Mouse (Mus musculus): Measurements from ENCODE around the gene Frmd4a. TPM values are rescaled to one million over a fixed set of nuclear protein-coding genes. Genes with fewer than 3 reads are reported as not detected.

The Frmd4a gene
- polyA plus RNA-seq, 1 experiment from 2014 or later, result 16.0 TPM

GRCm38 (mm10) chr2:4291671-4292070, 274.2 kb downstream of the Frmd4a start:
- Histone ChIP-seq H3K4me1 (replicated peaks) (no peaks in the 10 kb centered on the region), H3K4me2 (no peak overlapping the region), H3K36me3 (replicated peaks) (no peaks in the 10 kb centered on the region), H3K27ac (replicated peaks) (no peak overlapping the region), H3K9me3 (replicated peaks) (no peaks in the 10 kb centered on the region), H3K27me3 (no peaks in the 10 kb centered on the region), H3K4me3 (replicated peaks) (no peak overlapping the region), H3K9ac (no peak overlapping the region)
- no peak for ATAC-seq (ENCODE audit: insufficient read depth)
- WGBS (ENCODE audit: insufficient replicate concordance), result 78% methylated on average over 3 of the region's 3 CpGs

- Histone ChIP-seq H3K9ac (no peak overlapping the region), H3K4me1 (replicated peaks) (no peaks in the 10 kb centered on the region), H3K4me3 (replicated peaks) (no peak overlapping the region), H3K36me3 (replicated peaks) (no peaks in the 10 kb centered on the region), H3K27me3 (no peaks in the 10 kb centered on the region), H3K27ac (replicated peaks) (no peak overlapping the region), H3K4me2 (no peak overlapping the region), H3K9me3 (replicated peaks) (no peaks in the 10 kb centered on the region)
- WGBS (ENCODE audit: insufficient replicate concordance), result 69% methylated on average over 1 of the region's 1 CpGs
- no peak for ATAC-seq (ENCODE audit: insufficient read depth)
Observed at GRCm38 (mm10) chr2:4293726-4294125, 276.2 kb downstream of the Frmd4a start.

GRCm38 (mm10) chr2:4295641-4296040, 278.1 kb downstream of the Frmd4a start:
- no peak for ATAC-seq (ENCODE audit: insufficient read depth)
- no peak overlapping the region for H3K4me2 ChIP-seq
- H3K36me3 ChIP-seq (replicated peaks), result no peaks in the 10 kb centered on the region
- H3K4me3 ChIP-seq (replicated peaks), result no peak overlapping the region
- H3K27me3 ChIP-seq, result peaks cover 10% of the 10 kb centered on the region; the same call in 1 of the 2 replicates
- no peaks in the 10 kb centered on the region for H3K9me3 ChIP-seq (replicated peaks)
- no peak overlapping the region for H3K9ac ChIP-seq
- H3K27ac ChIP-seq (replicated peaks), result no peak overlapping the region
- H3K4me1 ChIP-seq (replicated peaks), result no peaks in the 10 kb centered on the region

- Histone ChIP-seq H3K27me3 (peaks cover 14% of the 10 kb centered on the region; the same call in 1 of the 2 replicates), H3K4me3 (replicated peaks) (no peak overlapping the region), H3K27ac (replicated peaks) (no peak overlapping the region), H3K4me2 (no peak overlapping the region), H3K9me3 (replicated peaks) (no peaks in the 10 kb centered on the region), H3K36me3 (replicated peaks) (no peaks in the 10 kb centered on the region), H3K4me1 (replicated peaks) (no peaks in the 10 kb centered on the region), H3K9ac (no peak overlapping the region)
- WGBS (ENCODE audit: insufficient replicate concordance), result 72% methylated on average over 10 of the region's 10 CpGs
- no peak for ATAC-seq (ENCODE audit: insufficient read depth)
Observed at GRCm38 (mm10) chr2:4296881-4297280, 279.4 kb downstream of the Frmd4a start.

- no peak for ATAC-seq (ENCODE audit: insufficient read depth)
- peaks cover 14% of the 10 kb centered on the region; the same call in 1 of the 2 replicates for H3K27me3 ChIP-seq
- no peak overlapping the region for H3K4me3 ChIP-seq (replicated peaks)
- H3K36me3 ChIP-seq (replicated peaks), result no peaks in the 10 kb centered on the region
- H3K27ac ChIP-seq (replicated peaks), result no peak overlapping the region
- H3K4me2 ChIP-seq, result no peak overlapping the region
- no peaks in the 10 kb centered on the region for H3K9me3 ChIP-seq (replicated peaks)
- no peak overlapping the region for H3K9ac ChIP-seq
- H3K4me1 ChIP-seq (replicated peaks), result no peaks in the 10 kb centered on the region
- WGBS (ENCODE audit: insufficient replicate concordance), result 19% methylated on average over 19 of the region's 19 CpGs
Observed at GRCm38 (mm10) chr2:4298325-4299215, 281.1 kb downstream of the Frmd4a start.

- 48% methylated on average over 12 of the region's 12 CpGs for WGBS (ENCODE audit: insufficient replicate concordance)
- Histone ChIP-seq H3K36me3 (replicated peaks) (no peaks in the 10 kb centered on the region), H3K27me3 (peaks cover 14% of the 10 kb centered on the region; the same call in 1 of the 2 replicates), H3K4me2 (no peak overlapping the region), H3K9ac (no peak overlapping the region), H3K9me3 (replicated peaks) (no peaks in the 10 kb centered on the region), H3K4me1 (replicated peaks) (no peaks in the 10 kb centered on the region), H3K4me3 (replicated peaks) (no peak overlapping the region), H3K27ac (replicated peaks) (no peak overlapping the region)
- ATAC-seq (ENCODE audit: insufficient read depth), result no peak
Observed at GRCm38 (mm10) chr2:4299593-4299992, 282.1 kb downstream of the Frmd4a start.

- no peaks in the 10 kb centered on the region for H3K36me3 ChIP-seq (replicated peaks)
- H3K4me2 ChIP-seq, result no peak overlapping the region
- no peak overlapping the region for H3K4me3 ChIP-seq (replicated peaks)
- ATAC-seq (ENCODE audit: insufficient read depth), result no peak
- H3K9ac ChIP-seq, result no peak overlapping the region
- H3K4me1 ChIP-seq (replicated peaks), result no peaks in the 10 kb centered on the region
- no peaks in the 10 kb centered on the region for H3K9me3 ChIP-seq (replicated peaks)
- WGBS (ENCODE audit: insufficient replicate concordance), result 22% methylated on average over 13 of the region's 13 CpGs
- H3K27me3 ChIP-seq, result peaks cover 14% of the 10 kb centered on the region; the same call in 1 of the 2 replicates
- H3K27ac ChIP-seq (replicated peaks), result no peak overlapping the region
Observed at GRCm38 (mm10) chr2:4300383-4300811, 282.9 kb downstream of the Frmd4a start.

GRCm38 (mm10) chr2:4300816-4301215, 283.3 kb downstream of the Frmd4a start:
- no peaks in the 10 kb centered on the region for H3K4me1 ChIP-seq (replicated peaks)
- H3K9me3 ChIP-seq (replicated peaks), result no peaks in the 10 kb centered on the region
- H3K27ac ChIP-seq (replicated peaks), result no peak overlapping the region
- no peak overlapping the region for H3K4me2 ChIP-seq
- no peak overlapping the region for H3K4me3 ChIP-seq (replicated peaks)
- H3K9ac ChIP-seq, result no peak overlapping the region
- ATAC-seq (ENCODE audit: insufficient read depth), result no peak
- H3K36me3 ChIP-seq (replicated peaks), result no peaks in the 10 kb centered on the region
- peaks cover 14% of the 10 kb centered on the region; the same call in 1 of the 2 replicates for H3K27me3 ChIP-seq
- WGBS (ENCODE audit: insufficient replicate concordance), result 7% methylated on average over 8 of the region's 8 CpGs

GRCm38 (mm10) chr2:4301256-4301655, 283.7 kb downstream of the Frmd4a start:
- H3K9me3 ChIP-seq (replicated peaks), result no peaks in the 10 kb centered on the region
- H3K27me3 ChIP-seq, result peaks cover 14% of the 10 kb centered on the region; the same call in 1 of the 2 replicates
- no peak overlapping the region for H3K4me2 ChIP-seq
- no peak for ATAC-seq (ENCODE audit: insufficient read depth)
- WGBS (ENCODE audit: insufficient replicate concordance), result 25% methylated on average over 5 of the region's 6 CpGs
- no peak overlapping the region for H3K4me3 ChIP-seq (replicated peaks)
- no peaks in the 10 kb centered on the region for H3K4me1 ChIP-seq (replicated peaks)
- no peaks in the 10 kb centered on the region for H3K36me3 ChIP-seq (replicated peaks)
- H3K9ac ChIP-seq, result no peak overlapping the region
- H3K27ac ChIP-seq (replicated peaks), result no peak overlapping the region

GRCm38 (mm10) chr2:4301692-4302091, 284.2 kb downstream of the Frmd4a start:
- H3K36me3 ChIP-seq (replicated peaks), result no peaks in the 10 kb centered on the region
- H3K4me2 ChIP-seq, result no peak overlapping the region
- H3K9me3 ChIP-seq (replicated peaks), result no peaks in the 10 kb centered on the region
- no peak overlapping the region for H3K27ac ChIP-seq (replicated peaks)
- WGBS (ENCODE audit: insufficient replicate concordance), result 40% methylated on average over 7 of the region's 7 CpGs
- no peak for ATAC-seq (ENCODE audit: insufficient read depth)
- no peaks in the 10 kb centered on the region for H3K4me1 ChIP-seq (replicated peaks)
- H3K9ac ChIP-seq, result no peak overlapping the region
- H3K4me3 ChIP-seq (replicated peaks), result no peak overlapping the region
- H3K27me3 ChIP-seq, result peaks cover 14% of the 10 kb centered on the region; the same call in 1 of the 2 replicates

GRCm38 (mm10) chr2:4302119-4302518, 284.6 kb downstream of the Frmd4a start:
- ATAC-seq (ENCODE audit: insufficient read depth), result no peak
- Histone ChIP-seq H3K27me3 (peaks cover 14% of the 10 kb centered on the region; the same call in 1 of the 2 replicates), H3K27ac (replicated peaks) (no peak overlapping the region), H3K9me3 (replicated peaks) (no peaks in the 10 kb centered on the region), H3K4me1 (replicated peaks) (no peaks in the 10 kb centered on the region), H3K4me3 (replicated peaks) (no peak overlapping the region), H3K9ac (no peak overlapping the region), H3K36me3 (replicated peaks) (no peaks in the 10 kb centered on the region), H3K4me2 (no peak overlapping the region)
- 51% methylated on average over 3 of the region's 3 CpGs for WGBS (ENCODE audit: insufficient replicate concordance)

Data from liver, embryonic 15.5 days (tissue).